Mouse (Mus musculus): ENCODE data around the gene Gtpbp1.
A peak's percentile ranks its signal among the peaks of the same experiment; 100 is the strongest.
"Not testable (repeated sequence)": the region's sequence is repeated elsewhere in the genome, so short reads cannot be mapped to it uniquely, and the experiment has no call there.

Gene Gtpbp1

DNA sequence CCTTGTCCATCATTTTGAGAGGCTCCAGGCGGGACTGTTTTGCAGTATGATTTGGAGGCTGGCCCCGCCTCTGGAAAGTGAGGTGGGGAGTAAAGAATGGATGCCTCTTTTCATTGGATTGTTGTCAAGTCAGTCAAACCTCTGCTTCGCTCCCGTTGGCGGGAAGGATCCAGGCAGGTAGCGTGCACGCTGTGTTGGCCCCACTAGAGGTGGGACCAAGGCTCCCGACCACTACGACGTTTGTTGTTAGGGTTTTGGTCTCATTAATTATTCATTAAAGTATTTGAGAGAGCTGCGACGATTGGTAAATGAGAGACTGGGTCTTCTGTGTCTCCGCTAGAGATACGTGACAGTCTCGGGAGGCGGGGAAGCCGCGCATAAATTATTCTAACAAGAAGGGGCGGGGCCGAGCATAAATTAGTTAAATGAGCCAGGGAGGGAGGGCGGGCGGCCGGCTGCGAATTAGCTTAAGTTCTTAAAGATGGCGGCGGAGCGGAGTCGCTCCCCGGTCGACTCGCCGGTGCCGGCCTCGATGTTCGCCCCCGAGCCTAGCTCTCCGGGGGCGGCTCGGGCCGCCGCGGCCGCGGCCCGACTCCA is at the start of gene Gtpbp1:
TSS of gene Gtpbp1 (plus strand) at position 420 of the 597 bp plus-strand sequence.
- DNase-seq, result peak; percentile 99

- DNase-seq, result no peak
Observed at GRCm38 (mm10) chr15:79641135-79641817, 49.4 kb upstream of the Gtpbp1 start.

- DNase-seq, result no peak
Observed at GRCm38 (mm10) chr15:79645483-79645882, 45.2 kb upstream of the Gtpbp1 start.

GRCm38 (mm10) chr15:79648130-79648529 is 42.5 kb upstream of the Gtpbp1 start:
- no peak for DNase-seq

DNA sequence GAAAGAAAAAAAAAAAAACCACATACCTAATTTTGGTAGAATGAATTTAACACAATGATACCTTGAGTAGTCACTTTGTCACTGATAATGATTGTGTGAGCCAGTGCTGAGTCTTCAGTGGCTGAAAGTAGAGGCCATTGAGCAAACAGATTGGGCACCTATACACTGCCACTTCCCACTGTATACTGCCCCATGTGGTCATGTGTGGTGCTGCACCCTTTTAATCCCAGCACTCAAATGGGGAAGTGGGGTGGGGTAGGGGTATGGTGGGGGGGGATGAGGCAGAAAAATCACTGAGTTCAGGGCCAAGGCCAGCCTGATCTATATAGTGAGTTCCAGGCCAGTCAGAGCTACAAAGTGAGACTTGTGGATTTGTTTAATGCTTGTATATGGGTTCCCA is 40.1 kb upstream of the Gtpbp1 start:
- DNase-seq, result peak; percentile 60

DNA sequence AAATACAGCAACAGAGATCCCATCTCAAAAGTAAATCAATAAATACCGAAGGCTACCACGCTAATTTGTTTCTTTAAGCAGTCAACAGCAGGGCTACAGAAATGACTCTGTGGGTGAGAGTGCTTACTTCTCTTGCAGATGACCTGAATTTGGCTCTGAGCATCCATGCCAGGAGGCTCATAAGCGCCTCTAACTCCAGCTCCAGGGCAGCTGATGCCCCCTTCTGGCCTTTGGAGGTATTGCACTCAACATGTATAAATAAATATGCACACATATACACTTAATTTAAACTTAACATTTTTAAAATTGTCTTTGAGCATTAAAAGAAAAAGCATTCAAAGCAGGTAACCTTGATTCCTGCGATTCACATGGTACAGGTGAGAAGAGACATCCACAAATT is 39.2 kb upstream of the Gtpbp1 start:
- no peak for DNase-seq

DNA sequence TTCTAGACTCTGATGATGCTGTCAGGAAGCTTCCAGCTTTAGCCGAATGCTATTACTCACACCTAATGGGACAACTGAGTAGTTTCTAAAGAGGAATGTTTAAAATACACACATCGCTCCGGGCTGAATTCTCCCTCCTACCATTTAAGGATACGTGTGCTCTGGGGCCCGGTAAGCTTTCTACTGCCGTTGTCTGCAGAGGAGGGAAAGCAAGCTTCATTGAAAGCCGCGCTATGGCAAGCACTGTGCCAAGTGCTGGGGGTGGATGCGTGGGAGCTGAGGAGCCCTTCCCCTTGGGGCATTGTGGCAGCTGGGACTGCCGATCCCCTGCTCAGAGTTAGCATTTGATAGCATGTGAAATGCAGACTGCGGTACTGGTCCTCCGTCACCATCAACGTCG is 34.2 kb upstream of the Gtpbp1 start:
- DNase-seq, result no peak

GRCm38 (mm10) chr15:79657837-79658530 is 32.7 kb upstream of the Gtpbp1 start:
- peak; percentile 92 for DNase-seq

DNA sequence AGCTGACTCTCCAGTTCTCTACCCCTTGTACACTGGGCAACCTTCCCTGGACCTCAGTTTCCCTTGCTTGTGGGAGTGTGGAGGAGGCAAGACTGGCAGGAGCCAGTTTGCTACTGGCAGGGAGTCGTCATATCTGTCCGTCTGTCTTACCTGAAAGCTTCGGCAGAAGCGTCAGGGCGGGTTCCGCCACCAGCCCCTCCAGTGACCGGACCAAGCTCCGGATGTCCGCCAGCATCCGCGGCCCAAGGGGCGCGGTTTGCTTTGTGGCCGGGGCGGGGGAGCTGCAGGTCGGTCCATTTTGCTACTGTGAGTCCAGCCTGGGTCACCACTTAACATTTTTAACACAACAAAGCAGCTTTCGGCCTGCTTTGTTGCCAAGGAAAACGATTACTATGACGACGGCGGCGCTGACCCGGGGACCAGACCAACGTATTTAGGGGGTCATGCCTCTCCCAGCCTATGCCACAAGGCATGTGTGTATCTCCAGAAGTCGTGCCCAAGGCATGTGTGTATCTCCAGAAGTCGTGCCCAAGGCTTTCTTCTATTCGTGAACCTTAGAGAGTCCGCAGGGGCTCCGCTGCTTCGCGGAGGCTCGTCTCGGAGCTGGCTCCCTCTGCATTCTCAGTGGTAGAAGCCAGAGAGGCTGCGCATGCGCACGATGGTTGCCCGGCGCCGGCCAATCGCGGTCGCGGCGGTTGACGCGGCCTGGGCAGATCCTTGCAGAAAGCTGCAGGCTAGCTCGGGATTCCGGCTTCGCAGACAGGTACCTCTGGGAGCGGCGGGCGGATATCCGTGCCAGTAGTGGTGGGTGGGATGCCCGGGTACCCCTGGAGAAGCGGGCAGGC is 31.9 kb upstream of the Gtpbp1 start, which contains the start of the genes Fam227a and Cby1:
TSS of gene Fam227a (minus strand) at position 426 of the 845 bp plus-strand sequence.
TSS of gene Cby1 (plus strand) at position 669 of the 845 bp plus-strand sequence.
- DNase-seq, result peak; percentile 96

DNA sequence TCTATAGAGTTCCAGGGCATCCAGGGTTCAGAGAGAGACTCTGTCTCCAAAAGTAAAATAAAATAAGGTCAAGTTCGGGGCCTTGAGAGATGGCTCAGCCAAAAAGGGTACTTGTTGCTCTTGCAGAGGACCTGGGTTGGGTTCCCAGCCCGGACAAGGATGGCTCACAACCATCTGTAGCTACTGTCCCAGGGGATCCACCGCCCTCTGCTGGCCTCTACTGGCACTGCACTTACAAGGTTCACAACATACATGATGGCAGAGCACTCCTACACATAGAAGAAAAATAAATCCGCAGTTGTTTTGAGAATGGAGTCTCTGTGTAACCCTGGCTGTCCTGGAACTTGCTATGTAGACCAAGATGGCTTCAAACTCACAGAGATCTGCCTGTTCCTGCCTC is 28.8 kb upstream of the Gtpbp1 start:
- DNase-seq, result peak; percentile 60

DNA sequence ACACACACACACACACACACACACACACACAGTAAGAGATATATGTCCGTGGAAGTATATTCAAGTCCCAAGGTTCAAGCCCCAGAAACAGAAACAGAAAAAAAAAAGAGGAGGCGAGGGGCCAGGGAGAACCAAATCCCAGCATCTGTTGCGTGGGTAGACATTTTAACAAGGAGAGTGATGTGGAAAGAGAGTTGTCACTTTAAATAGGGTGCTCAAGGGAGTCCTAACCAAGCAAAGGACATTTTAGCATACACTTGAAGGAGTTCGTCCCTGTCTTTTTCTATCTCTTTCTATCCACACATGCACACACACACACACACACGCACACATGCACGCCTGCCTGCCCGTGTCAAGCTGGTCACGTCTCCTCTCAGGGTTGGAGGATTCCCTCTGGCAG is 26.0 kb upstream of the Gtpbp1 start:
- DNase-seq, result no peak

DNA sequence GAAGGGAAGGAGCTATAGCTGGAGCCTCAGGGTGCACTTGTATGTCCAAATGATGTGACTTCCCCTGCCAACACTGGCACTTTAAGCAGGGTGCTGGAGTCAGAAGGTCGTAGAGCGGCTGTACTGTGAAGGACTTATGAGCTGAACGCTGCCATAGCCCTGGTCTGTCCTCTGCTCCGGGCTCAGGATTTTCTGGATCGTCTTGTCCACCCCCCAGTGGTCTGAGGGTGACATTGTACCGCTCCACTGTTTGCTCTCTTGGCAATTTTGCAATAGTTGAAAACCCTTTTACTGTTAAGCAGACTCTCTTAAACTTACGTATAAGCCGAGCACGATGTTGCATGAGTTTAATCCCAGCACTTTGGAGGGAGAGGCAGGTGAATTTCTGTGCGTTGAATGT is 21.4 kb upstream of the Gtpbp1 start:
- DNase-seq, result peak; percentile 73

GRCm38 (mm10) chr15:79670249-79670971 is 20.2 kb upstream of the Gtpbp1 start, which contains the start of gene Tomm22:
Gene Tomm22, plus strand, starts transcription at chr15:79670861.
- peak; percentile 94 for DNase-seq

DNA sequence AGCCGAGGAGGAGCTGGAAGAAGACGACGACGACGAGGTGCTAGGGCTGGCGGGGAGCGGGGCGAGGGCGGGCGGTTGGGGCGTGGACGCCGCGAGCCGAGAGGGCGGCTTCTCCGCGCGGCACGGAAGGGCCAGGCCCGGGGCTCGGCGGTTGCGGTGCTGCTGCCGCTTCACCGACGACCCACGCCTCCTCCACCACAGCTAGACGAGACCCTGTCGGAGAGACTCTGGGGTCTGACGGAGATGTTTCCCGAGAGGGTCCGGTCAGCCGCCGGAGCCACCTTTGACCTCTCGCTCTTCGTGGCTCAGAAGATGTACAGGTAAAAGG is 19.7 kb upstream of the Gtpbp1 start:
- no peak for DNase-seq

DNA sequence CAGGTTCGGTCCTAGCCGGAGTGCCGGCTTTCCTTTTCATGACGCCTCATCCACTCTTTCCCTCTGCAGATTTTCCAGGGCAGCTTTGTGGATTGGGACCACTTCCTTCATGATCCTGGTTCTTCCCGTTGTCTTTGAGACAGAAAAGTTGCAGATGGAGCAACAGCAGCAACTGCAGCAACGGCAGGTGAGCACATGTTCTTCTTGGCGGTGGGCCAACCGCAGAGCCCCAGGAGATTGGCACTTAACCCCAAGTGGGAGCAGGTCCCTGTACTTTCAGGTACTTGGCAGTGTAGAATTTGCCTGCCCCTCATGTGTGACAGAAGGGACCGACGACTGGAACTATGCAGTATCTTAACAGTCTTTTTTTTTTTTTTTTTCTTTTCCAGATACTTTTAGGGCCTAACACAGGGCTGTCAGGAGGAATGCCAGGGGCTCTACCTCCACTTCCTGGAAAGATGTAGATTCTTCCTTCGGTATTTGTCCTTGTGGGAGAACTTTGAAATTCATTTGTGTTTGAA is 18.8 kb upstream of the Gtpbp1 start:
- DNase-seq, result not testable (repeated sequence)

- no peak for DNase-seq
Observed at GRCm38 (mm10) chr15:79677936-79678335, 12.7 kb upstream of the Gtpbp1 start.

GRCm38 (mm10) chr15:79681973-79682372 is 8.7 kb upstream of the Gtpbp1 start:
- no peak for DNase-seq

DNA sequence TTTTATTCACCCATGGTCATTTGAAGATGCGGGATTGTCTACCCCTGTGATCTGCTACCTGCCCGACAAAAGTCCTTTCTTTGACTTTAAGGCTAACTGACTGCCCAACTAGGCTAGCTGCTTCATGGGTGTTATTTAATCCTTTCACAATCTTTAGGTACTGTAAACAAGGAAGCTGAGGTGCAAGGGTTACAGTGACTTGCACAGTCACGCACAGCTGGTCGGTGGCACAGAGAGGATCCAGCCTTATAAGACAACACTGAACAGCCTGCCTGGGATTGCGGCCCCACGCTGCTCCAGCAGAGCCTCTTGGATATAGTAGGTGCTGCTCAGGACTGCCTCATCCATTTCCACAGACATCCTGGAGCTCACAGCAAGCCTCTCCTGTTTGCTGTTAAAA is 7.5 kb upstream of the Gtpbp1 start:
- no peak for DNase-seq

GRCm38 (mm10) chr15:79683707-79684465 is 6.8 kb upstream of the Gtpbp1 start:
- DNase-seq, result no peak

- DNase-seq, result no peak
Observed at GRCm38 (mm10) chr15:79684616-79685015, 6.0 kb upstream of the Gtpbp1 start.

DNA sequence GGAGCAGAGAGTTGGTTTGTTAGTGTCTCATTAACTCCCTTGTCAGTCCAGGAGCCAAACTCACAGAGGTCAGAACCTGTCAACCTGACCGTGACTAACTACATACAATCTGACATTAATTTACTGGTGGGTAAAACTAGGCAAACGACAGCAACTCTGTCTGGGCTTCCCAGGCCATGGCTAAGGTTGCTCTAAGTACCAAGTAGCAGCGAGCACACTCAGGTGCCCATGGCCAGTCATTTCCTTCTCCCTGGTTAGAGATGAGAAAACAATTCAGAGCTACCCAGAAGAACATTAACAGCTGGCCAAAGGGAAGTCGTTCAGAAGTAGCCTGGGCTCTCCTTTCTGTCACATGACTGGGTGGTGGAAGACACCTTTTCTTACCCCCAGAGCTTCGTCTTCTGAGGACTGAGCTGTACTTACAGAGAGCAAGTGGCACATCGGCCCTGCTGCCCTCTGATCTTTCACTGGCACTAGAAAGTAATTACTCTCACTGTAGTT is 5.5 kb upstream of the Gtpbp1 start:
- DNase-seq, result no peak

All from lung, postnatal 10 days (tissue).